Mouse (Mus musculus) neural tube, embryonic 11.5 days (tissue): Measurements from ENCODE around the gene Apbb1ip. TPM values are rescaled to one million over a fixed set of nuclear protein-coding genes. Genes with fewer than 3 reads are reported as not detected.

ENCODE experiments used
- ATAC-seq: fragments of 200-750 bp; cut with Nextera tagmentation; 2 replicates; pipeline ENCODE4 v1.8.0; 2017; ENCODE audit warnings: moderate number of reproducible peaks, mild to moderate bottlenecking, moderate TSS enrichment, moderate library complexity; ENCODE audit not compliant: insufficient read depth, low FRiP score, low TSS enrichment
- DNase-seq: peaks from one replicate; pipeline ENCODE4 v3.0.0-alpha.2; 2015; ENCODE audit warnings: low spot score
- H3K27ac ChIP-seq: fragments of 300-500 bp; sonication (generic); 2 replicates; pipeline ENCODE4 v1.5.1; 2014; ENCODE audit warnings: low read depth, mild to moderate bottlenecking, low read length
- H3K27me3 ChIP-seq: fragments of 300-500 bp; sonication (generic); 2 replicates; pipeline ENCODE4 v1.6.1; 2014; ENCODE audit warnings: mild to moderate bottlenecking, low read length, mixed read lengths; ENCODE audit not compliant: control insufficient read depth, insufficient read depth
- H3K36me3 ChIP-seq: fragments of 300-500 bp; sonication (generic); 2 replicates; pipeline ENCODE4 v1.6.1; 2014; ENCODE audit warnings: mild to moderate bottlenecking, low read length, moderate library complexity, mixed read lengths; ENCODE audit not compliant: control insufficient read depth, insufficient read depth
- H3K4me1 ChIP-seq: fragments of 300-500 bp; sonication (generic); 2 replicates; pipeline ENCODE4 v1.6.1; 2014; ENCODE audit warnings: low read length, mixed read lengths; ENCODE audit not compliant: control insufficient read depth, insufficient read depth
- H3K4me2 ChIP-seq: fragments of 300-500 bp; sonication (generic); 2 replicates; pipeline ENCODE4 v1.6.1; 2014; ENCODE audit warnings: low read depth, mild to moderate bottlenecking, moderate library complexity
- H3K4me3 ChIP-seq: fragments of 300-500 bp; sonication (generic); 2 replicates; pipeline ENCODE4 v1.5.1; 2014; ENCODE audit warnings: low read depth, low read length
- H3K9ac ChIP-seq: fragments of 300-500 bp; sonication (generic); 2 replicates; pipeline ENCODE4 v1.6.1; 2014; ENCODE audit warnings: mild to moderate bottlenecking, low read length
- H3K9me3 ChIP-seq: fragments of 300-500 bp; sonication (generic); 2 replicates; pipeline ENCODE4 v1.6.1; 2016; ENCODE audit warnings: low read length; ENCODE audit not compliant: control insufficient read depth
- WGBS: fragments of 180-500 bp; shearing (Covaris S2); extraction: QIAGEN DNeasy Blood & Tissue Kit; methylation state at CpG from one replicate; pipeline ENCODE4 v1.1.7; 2014; 5-methylcytosine and 5-hydroxymethylcytosine counted together
- polyA plus RNA-seq: library from polyadenylated mRNA; unstranded; fragments of >200 nt; fragmentation: Nextera tagmentation; extraction: Ambion mirVana; gene quantifications from 2 replicates; pipeline ENCODE4 v1.2.1, GENCODE M21; 2014

Apbb1ip gene
- polyA plus RNA-seq, 1 experiment from 2014 or later, result 0.27 TPM

- H3K9me3 ChIP-seq, result no peaks in the 10 kb centered on the region
- H3K4me1 ChIP-seq, result no peaks in the 10 kb centered on the region
- H3K9ac ChIP-seq, result no peak overlapping the region
- no peak for ATAC-seq
- H3K27ac ChIP-seq, result no peak overlapping the region
- no peaks in the 10 kb centered on the region for H3K27me3 ChIP-seq
- no peak for DNase-seq
- no peak overlapping the region for H3K4me3 ChIP-seq
- H3K4me2 ChIP-seq, result no peak overlapping the region
- no peaks in the 10 kb centered on the region for H3K36me3 ChIP-seq
These were observed 26.0 kb upstream of the Apbb1ip start for GRCm38 (mm10) chr2:22747941-22748340.

- no peaks in the 10 kb centered on the region for H3K27me3 ChIP-seq
- ATAC-seq (no peak), DNase-seq (no peak)
- no peak overlapping the region for H3K4me2 ChIP-seq
- H3K4me1 ChIP-seq, result no peaks in the 10 kb centered on the region
- no peak overlapping the region for H3K9ac ChIP-seq
- no peaks in the 10 kb centered on the region for H3K36me3 ChIP-seq
- H3K4me3 ChIP-seq, result no peak overlapping the region
- no peak overlapping the region for H3K27ac ChIP-seq
- 85% methylated on average over 3 of the region's 3 CpGs for WGBS
- no peaks in the 10 kb centered on the region for H3K9me3 ChIP-seq
These were observed 24.1 kb upstream of the Apbb1ip start for GRCm38 (mm10) chr2:22749761-22750160.

- DNase-seq (no peak), ATAC-seq (no peak)
- H3K9ac ChIP-seq, result no peak overlapping the region
- 86% methylated on average over 4 of the region's 4 CpGs for WGBS
- H3K4me1 ChIP-seq, result no peaks in the 10 kb centered on the region
- no peak overlapping the region for H3K27ac ChIP-seq
- no peak overlapping the region for H3K4me3 ChIP-seq
- H3K9me3 ChIP-seq, result no peaks in the 10 kb centered on the region
- H3K36me3 ChIP-seq, result no peaks in the 10 kb centered on the region
- no peaks in the 10 kb centered on the region for H3K27me3 ChIP-seq
- H3K4me2 ChIP-seq, result no peak overlapping the region
These were observed 21.4 kb upstream of the Apbb1ip start for GRCm38 (mm10) chr2:22752492-22752891.

- Histone ChIP-seq H3K9me3 (no peaks in the 10 kb centered on the region), H3K36me3 (no peaks in the 10 kb centered on the region), H3K9ac (no peak overlapping the region), H3K4me1 (no peaks in the 10 kb centered on the region), H3K4me2 (no peak overlapping the region), H3K27me3 (no peaks in the 10 kb centered on the region), H3K27ac (no peak overlapping the region), H3K4me3 (no peak overlapping the region)
- ATAC-seq, result no peak
- WGBS, result 85% methylated on average over 2 of the region's 2 CpGs
- no peak for DNase-seq
These were observed 20.3 kb upstream of the Apbb1ip start for GRCm38 (mm10) chr2:22753461-22754075.

GRCm38 (mm10) chr2:22754222-22754824 lies 19.6 kb upstream of the Apbb1ip start:
- 83% methylated on average over 4 of the region's 4 CpGs for WGBS
- H3K27me3 ChIP-seq, result no peaks in the 10 kb centered on the region
- no peak overlapping the region for H3K9ac ChIP-seq
- H3K36me3 ChIP-seq, result no peaks in the 10 kb centered on the region
- no peak overlapping the region for H3K27ac ChIP-seq
- no peaks in the 10 kb centered on the region for H3K9me3 ChIP-seq
- DNase-seq (no peak), ATAC-seq (no peak)
- H3K4me1 ChIP-seq, result no peaks in the 10 kb centered on the region
- H3K4me2 ChIP-seq, result no peak overlapping the region
- H3K4me3 ChIP-seq, result no peak overlapping the region

GRCm38 (mm10) chr2:22755561-22755960 lies 18.3 kb upstream of the Apbb1ip start:
- no peaks in the 10 kb centered on the region for H3K4me1 ChIP-seq
- ATAC-seq (no peak), DNase-seq (no peak)
- no peak overlapping the region for H3K27ac ChIP-seq
- no peaks in the 10 kb centered on the region for H3K9me3 ChIP-seq
- H3K27me3 ChIP-seq, result no peaks in the 10 kb centered on the region
- H3K4me3 ChIP-seq, result no peak overlapping the region
- H3K4me2 ChIP-seq, result no peak overlapping the region
- 82% methylated on average over 6 of the region's 6 CpGs for WGBS
- H3K36me3 ChIP-seq, result no peaks in the 10 kb centered on the region
- H3K9ac ChIP-seq, result no peak overlapping the region

- no peaks in the 10 kb centered on the region for H3K9me3 ChIP-seq
- H3K9ac ChIP-seq, result no peak overlapping the region
- WGBS, result 38% methylated on average over 6 of the region's 6 CpGs
- H3K4me1 ChIP-seq, result no peaks in the 10 kb centered on the region
- no peaks in the 10 kb centered on the region for H3K27me3 ChIP-seq
- H3K27ac ChIP-seq, result no peak overlapping the region
- DNase-seq (peak; percentile 39), ATAC-seq (peak; percentile 68)
- no peak overlapping the region for H3K4me3 ChIP-seq
- no peaks in the 10 kb centered on the region for H3K36me3 ChIP-seq
- H3K4me2 ChIP-seq, result no peak overlapping the region
These were observed 15.5 kb upstream of the Apbb1ip start for GRCm38 (mm10) chr2:22758310-22758972.

- DNase-seq (no peak), ATAC-seq (no peak)
- H3K4me3 ChIP-seq, result no peak overlapping the region
These were observed 13.4 kb upstream of the Apbb1ip start for GRCm38 (mm10) chr2:22760452-22760851.

GRCm38 (mm10) chr2:22761103-22761521 lies 12.8 kb upstream of the Apbb1ip start:
- Histone ChIP-seq H3K4me2 (no peak overlapping the region), H3K27ac (no peak overlapping the region), H3K4me1 (no peaks in the 10 kb centered on the region), H3K27me3 (no peaks in the 10 kb centered on the region), H3K36me3 (no peaks in the 10 kb centered on the region), H3K9me3 (no peaks in the 10 kb centered on the region), H3K9ac (no peak overlapping the region), H3K4me3 (no peak overlapping the region)
- no peak for ATAC-seq
- DNase-seq, result no peak
- 80% methylated on average over 7 of the region's 7 CpGs for WGBS

More at GRCm38 (mm10) chr2:22760452-22760851, 13.4 kb upstream of the Apbb1ip start:
- H3K27ac ChIP-seq, result no peak overlapping the region
- no peak overlapping the region for H3K4me2 ChIP-seq
- no peaks in the 10 kb centered on the region for H3K4me1 ChIP-seq
- no peaks in the 10 kb centered on the region for H3K36me3 ChIP-seq
- no peak overlapping the region for H3K9ac ChIP-seq
- WGBS, result 68% methylated on average over 2 of the region's 2 CpGs
- H3K27me3 ChIP-seq, result no peaks in the 10 kb centered on the region
- H3K9me3 ChIP-seq, result no peaks in the 10 kb centered on the region
